Mouse (Mus musculus): ENCODE data around the gene Gns.

- no peak for TF ChIP-seq CTCF (IDR thresholded peaks at IDR 0.05; ENCODE audit: extremely low read depth, insufficient read depth, low read length)
- TF ChIP-seq POLR2A (IDR thresholded peaks at IDR 0.05; ENCODE audit: extremely low read depth, insufficient read depth, low read length), result no peak
These were observed 29.4 kb downstream of the Gns start for GRCm38 (mm10) chr10:121394270-121394669.
